Mouse (Mus musculus): ENCODE results near the gene Lrrk1. TPM values are rescaled to one million over a fixed set of nuclear protein-coding genes. Genes with fewer than 3 reads are reported as not detected.
A peak's percentile ranks its signal among the peaks of the same experiment; 100 is the strongest.

Lrrk1 gene
- polyA plus RNA-seq (2014; fragmentation: Nextera tagmentation; extraction: Ambion mirVana): 4.0 and 4.7 TPM in 2 replicates

DNA sequence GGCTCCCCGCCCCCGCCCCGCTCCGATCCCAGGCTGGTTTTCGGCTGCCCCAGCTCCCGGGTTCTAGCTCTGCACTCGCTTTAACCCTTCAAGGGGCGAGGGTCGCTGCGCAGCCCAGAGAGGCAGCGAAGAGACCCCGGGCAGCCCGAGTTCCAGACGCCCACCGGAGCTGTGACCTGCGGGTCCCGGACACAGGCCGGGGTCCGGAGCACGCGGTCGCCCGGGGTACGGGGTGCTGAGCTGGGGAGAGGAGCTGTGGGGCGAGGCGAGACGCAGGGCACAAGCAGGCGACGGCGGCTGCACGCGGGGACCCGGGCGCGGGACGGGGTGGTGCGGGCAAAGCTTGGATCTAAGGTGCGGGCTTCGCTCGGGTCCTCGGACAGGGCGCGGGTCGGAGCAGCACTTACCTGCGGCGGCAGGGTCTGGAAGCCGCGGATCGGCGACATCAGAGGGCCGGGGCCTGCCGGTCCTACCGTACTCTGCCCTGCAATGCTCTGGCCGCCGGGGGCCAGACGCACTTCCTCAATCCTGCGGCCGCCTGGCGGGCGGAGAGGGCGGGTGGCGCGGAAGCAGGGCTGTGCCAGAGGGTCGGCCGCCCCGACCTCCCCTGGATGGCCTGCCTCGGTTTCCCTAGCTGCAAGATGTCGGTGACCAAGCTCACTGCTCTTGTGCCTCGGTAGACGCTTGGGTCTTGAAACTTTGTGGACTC, at the start of gene Lrrk1:
Gene Lrrk1 (minus strand): TSS at position 538 of the 709 bp plus-strand sequence.
- Histone ChIP-seq H3K9me3 (ENCODE audit: control insufficient read depth, low read length) (no peaks in the 10 kb centered on the region), H3K4me1 (replicated peaks; ENCODE audit: control insufficient read depth, insufficient read depth, low read length) (peaks cover 3% of the 10 kb centered on the region), H3K4me2 (replicated peaks) (peak within 1 kb of the TSS; percentile 94), H3K4me3 (replicated peaks; ENCODE audit: low read length) (peak within 1 kb of the TSS; percentile 54), H3K27me3 (ENCODE audit: control insufficient read depth, insufficient read depth, low read length) (peaks cover 15% of the 10 kb centered on the region), H3K9ac (peak within 1 kb of the TSS; percentile 59), H3K27ac (no peak within 1 kb of the TSS), H3K36me3 (replicated peaks; ENCODE audit: control insufficient read depth, insufficient read depth) (no peaks in the 10 kb centered on the region)
- no peak for DNase-seq (ENCODE audit: low spot score)
- WGBS: under 1% methylated on average over 68 of the region's 70 CpGs
- ATAC-seq (ENCODE audit: low FRiP score): peak; percentile 72

DNA sequence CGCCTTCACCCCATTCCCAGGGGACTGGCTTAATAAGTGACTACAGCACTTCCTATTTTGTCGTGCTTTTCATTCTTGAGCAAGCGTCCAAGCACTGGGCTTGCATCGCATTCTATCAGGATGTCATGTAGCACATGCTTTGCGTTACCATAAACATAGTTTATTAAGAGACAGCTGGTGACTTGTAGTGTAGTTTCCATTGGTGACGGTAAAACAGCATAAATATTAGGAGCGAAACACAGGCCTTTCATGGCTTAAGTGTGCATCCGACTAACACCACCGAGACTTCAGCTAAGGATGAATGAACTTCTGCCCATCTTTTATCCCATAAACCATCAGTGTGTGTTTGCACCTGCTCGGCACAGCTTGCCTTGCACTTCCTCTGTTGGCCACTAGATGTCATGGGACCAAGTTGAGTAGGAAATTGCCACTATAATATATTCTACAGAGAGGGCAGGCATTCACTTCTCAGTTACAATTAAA, 46.3 kb upstream of the Lrrk1 start:
- DNase-seq (ENCODE audit: low spot score) (peak; percentile 83), ATAC-seq (ENCODE audit: low FRiP score) (peak; percentile 31; the same call in 1 of the 2 replicates)
- H3K4me3 ChIP-seq (replicated peaks; ENCODE audit: low read length): no peak overlapping the region
- H3K36me3 ChIP-seq (replicated peaks; ENCODE audit: control insufficient read depth, insufficient read depth): no peaks in the 10 kb centered on the region
- no peak overlapping the region for H3K27ac ChIP-seq
- H3K27me3 ChIP-seq (ENCODE audit: control insufficient read depth, insufficient read depth, low read length): peaks cover 8% of the 10 kb centered on the region
- no peak overlapping the region for H3K9ac ChIP-seq
- H3K4me2 ChIP-seq (replicated peaks): no peak overlapping the region
- 46% methylated on average over 10 of the region's 10 CpGs for WGBS
- no peaks in the 10 kb centered on the region for H3K9me3 ChIP-seq (ENCODE audit: control insufficient read depth, low read length)
- no peaks in the 10 kb centered on the region for H3K4me1 ChIP-seq (replicated peaks; ENCODE audit: control insufficient read depth, insufficient read depth, low read length)

DNA sequence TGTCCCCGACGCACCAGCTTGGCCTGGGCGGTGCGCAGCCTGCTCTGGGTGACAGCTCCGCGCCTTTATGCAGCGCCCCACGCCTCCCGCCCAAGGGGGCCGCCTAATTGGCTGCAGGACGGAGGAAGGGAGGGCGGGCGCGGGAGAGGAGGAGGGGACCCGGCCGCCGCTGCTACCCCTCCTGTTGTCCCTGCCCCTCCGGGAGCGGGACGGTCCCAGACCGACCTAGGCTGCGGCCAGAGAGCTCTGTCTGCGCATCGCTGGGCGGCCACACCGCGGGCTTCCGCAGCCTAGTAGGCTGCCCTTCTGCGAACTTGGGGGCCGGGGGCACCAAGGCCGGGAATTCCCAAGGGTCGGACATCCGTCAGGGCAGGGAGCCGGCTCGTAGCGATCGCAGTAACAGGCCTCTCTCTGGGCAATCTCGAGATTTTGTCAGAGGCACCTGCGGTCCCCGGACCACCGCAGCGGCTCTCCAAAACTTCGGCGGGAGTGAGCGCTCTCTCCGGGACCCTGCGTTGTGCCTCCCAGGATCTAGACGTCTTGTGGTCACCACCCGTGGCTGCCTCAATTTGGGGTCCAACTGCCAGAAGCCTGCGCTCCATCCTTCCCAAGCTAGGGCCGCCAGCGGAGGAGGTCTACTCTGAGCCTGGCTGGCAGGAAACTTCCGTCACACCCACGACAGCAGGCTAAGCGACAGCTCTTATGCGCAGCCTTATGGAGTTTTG, 39.4 kb upstream of the Lrrk1 start, which contains the start of gene Aldh1a3:
Gene Aldh1a3 (minus strand): TSS at position 81 of the 725 bp plus-strand sequence.
- peak within 1 kb of the TSS; percentile 49 for H3K9ac ChIP-seq
- under 1% methylated on average over 50 of the region's 56 CpGs for WGBS
- no peaks in the 10 kb centered on the region for H3K9me3 ChIP-seq (ENCODE audit: control insufficient read depth, low read length)
- H3K4me2 ChIP-seq (replicated peaks): peak within 1 kb of the TSS; percentile 94
- no peaks in the 10 kb centered on the region for H3K36me3 ChIP-seq (replicated peaks; ENCODE audit: control insufficient read depth, insufficient read depth)
- H3K4me3 ChIP-seq (replicated peaks; ENCODE audit: low read length): peak within 1 kb of the TSS; percentile 41
- peak; percentile 40 for ATAC-seq (ENCODE audit: low FRiP score)
- H3K4me1 ChIP-seq (replicated peaks; ENCODE audit: control insufficient read depth, insufficient read depth, low read length): peaks cover 14% of the 10 kb centered on the region; the same call in 1 of the 2 replicates
- no peak within 1 kb of the TSS for H3K27ac ChIP-seq
- no peak for DNase-seq (ENCODE audit: low spot score)
- peaks cover 64% of the 10 kb centered on the region for H3K27me3 ChIP-seq (ENCODE audit: control insufficient read depth, insufficient read depth, low read length)

DNA sequence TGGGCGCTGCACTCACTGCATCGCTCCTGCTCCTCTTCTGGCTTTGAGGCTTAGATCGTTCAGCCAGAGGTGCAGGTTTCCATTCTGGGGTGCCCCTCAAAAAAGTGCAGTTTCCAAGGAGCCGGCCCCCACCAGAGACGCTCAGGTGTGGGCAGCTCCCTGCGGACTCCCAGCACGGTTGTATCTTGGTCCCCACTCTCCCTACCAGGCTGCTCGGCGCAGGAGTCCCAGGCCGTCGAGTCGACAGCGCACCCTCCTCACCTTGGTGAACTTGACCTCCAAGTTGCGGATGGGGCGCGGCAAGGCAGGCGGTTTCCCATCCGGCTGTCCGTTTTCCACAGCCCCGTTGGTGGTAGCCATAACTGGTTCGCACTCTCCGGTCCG, 38.9 kb upstream of the Lrrk1 start:
- peaks cover 64% of the 10 kb centered on the region for H3K27me3 ChIP-seq (ENCODE audit: control insufficient read depth, insufficient read depth, low read length)
- WGBS: under 1% methylated on average over 23 of the region's 23 CpGs

DNA sequence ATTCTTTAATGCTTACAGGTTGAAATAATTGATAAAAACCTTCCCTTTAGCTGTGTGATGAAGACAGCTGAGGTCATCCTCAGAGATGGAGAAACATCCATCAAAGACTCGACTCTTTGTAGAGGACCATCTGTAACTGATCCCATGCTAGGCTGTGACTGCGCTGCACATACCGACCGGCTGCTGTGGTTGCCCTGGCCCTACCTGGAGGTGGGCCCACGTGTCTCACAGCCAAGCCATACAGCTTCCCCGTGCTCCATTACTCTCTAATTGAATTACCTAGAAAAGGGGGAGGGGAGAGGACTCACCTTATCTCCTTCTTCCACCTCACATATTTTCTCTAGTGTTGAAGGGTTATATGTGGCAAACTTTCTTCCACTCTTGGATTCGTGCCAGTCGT, 33.8 kb upstream of the Lrrk1 start:
- Histone ChIP-seq H3K27me3 (ENCODE audit: control insufficient read depth, insufficient read depth, low read length) (peaks cover 30% of the 10 kb centered on the region), H3K36me3 (replicated peaks; ENCODE audit: control insufficient read depth, insufficient read depth) (no peaks in the 10 kb centered on the region), H3K9ac (no peak overlapping the region), H3K9me3 (ENCODE audit: control insufficient read depth, low read length) (no peaks in the 10 kb centered on the region), H3K4me3 (replicated peaks; ENCODE audit: low read length) (no peak overlapping the region), H3K27ac (no peak overlapping the region), H3K4me2 (replicated peaks) (no peak overlapping the region), H3K4me1 (replicated peaks; ENCODE audit: control insufficient read depth, insufficient read depth, low read length) (no peaks in the 10 kb centered on the region; the same call in 1 of the 2 replicates)
- WGBS: 78% methylated on average over 8 of the region's 8 CpGs
- ATAC-seq (ENCODE audit: low FRiP score) (no peak), DNase-seq (ENCODE audit: low spot score) (no peak)

More for the DNA sequence above, 38.9 kb upstream of the Lrrk1 start:
- Histone ChIP-seq H3K4me3 (replicated peaks; ENCODE audit: low read length) (peak overlapping the region; percentile 41), H3K4me1 (replicated peaks; ENCODE audit: control insufficient read depth, insufficient read depth, low read length) (peaks cover 14% of the 10 kb centered on the region; the same call in 1 of the 2 replicates), H3K36me3 (replicated peaks; ENCODE audit: control insufficient read depth, insufficient read depth) (no peaks in the 10 kb centered on the region), H3K9ac (peak overlapping the region; percentile 49; the same call in 1 of the 2 replicates), H3K9me3 (ENCODE audit: control insufficient read depth, low read length) (no peaks in the 10 kb centered on the region), H3K4me2 (replicated peaks) (peak overlapping the region; percentile 94), H3K27ac (no peak overlapping the region)
- DNase-seq (ENCODE audit: low spot score) (no peak), ATAC-seq (ENCODE audit: low FRiP score) (peak; percentile 40; the same call in 1 of the 2 replicates)

DNA sequence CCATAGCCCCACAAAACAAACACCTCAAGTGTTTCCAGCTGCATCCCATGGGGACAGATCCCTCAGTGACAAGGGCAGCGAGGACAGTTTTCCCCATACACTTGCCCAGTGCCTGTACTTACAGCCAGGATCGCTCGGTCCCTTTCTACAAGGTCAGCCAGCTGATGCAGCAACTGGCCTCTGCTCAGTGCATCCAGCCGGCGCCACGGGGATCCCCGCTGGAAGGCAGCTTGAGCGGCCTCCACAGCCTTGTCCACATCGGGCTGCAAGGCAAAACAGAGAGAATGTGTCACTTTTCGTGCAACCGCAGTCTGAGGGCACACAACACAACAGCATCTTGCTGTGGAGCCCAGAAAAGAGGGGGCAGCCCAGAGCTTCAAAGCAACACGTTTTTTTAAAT, 30.8 kb upstream of the Lrrk1 start:
- H3K36me3 ChIP-seq (replicated peaks; ENCODE audit: control insufficient read depth, insufficient read depth): no peaks in the 10 kb centered on the region
- WGBS: 48% methylated on average over 12 of the region's 12 CpGs
- H3K4me1 ChIP-seq (replicated peaks; ENCODE audit: control insufficient read depth, insufficient read depth, low read length): no peaks in the 10 kb centered on the region
- no peak overlapping the region for H3K9ac ChIP-seq
- peaks cover 4% of the 10 kb centered on the region; the same call in 1 of the 2 replicates for H3K27me3 ChIP-seq (ENCODE audit: control insufficient read depth, insufficient read depth, low read length)
- no peak overlapping the region for H3K4me3 ChIP-seq (replicated peaks; ENCODE audit: low read length)
- H3K4me2 ChIP-seq (replicated peaks): no peak overlapping the region
- no peak for ATAC-seq (ENCODE audit: low FRiP score)
- H3K9me3 ChIP-seq (ENCODE audit: control insufficient read depth, low read length): no peaks in the 10 kb centered on the region
- no peak for DNase-seq (ENCODE audit: low spot score)
- H3K27ac ChIP-seq: no peak overlapping the region

DNA sequence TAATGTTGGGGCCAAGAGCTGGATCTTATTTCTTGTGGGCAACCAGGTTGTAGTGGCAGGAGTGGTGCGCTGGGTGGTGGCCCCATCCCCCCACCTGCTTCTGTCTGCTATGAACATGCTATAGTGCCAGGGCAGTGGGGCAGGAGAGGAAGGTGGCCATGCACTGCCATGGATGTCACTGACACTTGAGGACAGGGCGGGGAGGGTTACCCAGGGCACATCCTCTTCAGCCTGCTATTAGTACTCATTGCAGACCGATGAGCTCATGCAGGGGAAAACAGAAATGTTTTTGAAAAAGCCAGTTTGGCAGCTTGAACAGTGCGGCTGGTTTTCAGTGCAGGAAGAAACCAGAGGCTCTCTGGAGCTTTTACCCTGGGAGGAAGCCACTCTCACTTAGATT, 28.7 kb upstream of the Lrrk1 start:
- Histone ChIP-seq H3K27me3 (ENCODE audit: control insufficient read depth, insufficient read depth, low read length) (no peaks in the 10 kb centered on the region), H3K4me3 (replicated peaks; ENCODE audit: low read length) (no peak overlapping the region), H3K4me2 (replicated peaks) (no peak overlapping the region), H3K9ac (no peak overlapping the region), H3K36me3 (replicated peaks; ENCODE audit: control insufficient read depth, insufficient read depth) (no peaks in the 10 kb centered on the region), H3K27ac (no peak overlapping the region), H3K4me1 (replicated peaks; ENCODE audit: control insufficient read depth, insufficient read depth, low read length) (0 out of 2 replicates have a peak, but pooled peaks cover 3% of the 10 kb centered on the region), H3K9me3 (ENCODE audit: control insufficient read depth, low read length) (no peaks in the 10 kb centered on the region)
- ATAC-seq (ENCODE audit: low FRiP score): no peak
- no peak for DNase-seq (ENCODE audit: low spot score)
- 80% methylated on average over 4 of the region's 4 CpGs for WGBS

DNA sequence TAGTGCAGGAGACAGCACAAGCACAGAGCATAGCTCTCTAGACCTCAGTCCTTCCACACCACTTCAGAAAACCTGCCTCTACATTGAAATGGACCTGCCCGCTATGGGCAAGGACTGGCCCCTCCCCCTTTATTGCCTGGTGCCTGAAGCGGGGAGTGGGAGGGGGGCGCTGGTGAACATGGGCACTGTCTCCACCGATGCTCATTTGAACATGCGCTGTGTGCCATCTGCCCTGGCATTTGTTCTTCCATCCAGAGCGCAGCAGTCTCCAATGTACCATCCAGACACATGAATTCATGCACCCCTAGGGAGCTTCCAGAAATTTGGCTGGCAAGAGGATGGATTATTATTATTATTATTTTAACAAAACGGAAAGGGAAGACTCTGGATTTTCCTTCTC, 24.9 kb upstream of the Lrrk1 start:
- DNase-seq (ENCODE audit: low spot score) (no peak), ATAC-seq (ENCODE audit: low FRiP score) (peak; percentile 70)
- Histone ChIP-seq H3K4me1 (replicated peaks; ENCODE audit: control insufficient read depth, insufficient read depth, low read length) (0 out of 2 replicates have a peak, but pooled peaks cover 3% of the 10 kb centered on the region), H3K4me2 (replicated peaks) (no peak overlapping the region), H3K9ac (no peak overlapping the region), H3K36me3 (replicated peaks; ENCODE audit: control insufficient read depth, insufficient read depth) (no peaks in the 10 kb centered on the region), H3K4me3 (replicated peaks; ENCODE audit: low read length) (no peak overlapping the region), H3K9me3 (ENCODE audit: control insufficient read depth, low read length) (no peaks in the 10 kb centered on the region), H3K27me3 (ENCODE audit: control insufficient read depth, insufficient read depth, low read length) (no peaks in the 10 kb centered on the region), H3K27ac (no peak overlapping the region)
- 65% methylated on average over 7 of the region's 7 CpGs for WGBS

DNA sequence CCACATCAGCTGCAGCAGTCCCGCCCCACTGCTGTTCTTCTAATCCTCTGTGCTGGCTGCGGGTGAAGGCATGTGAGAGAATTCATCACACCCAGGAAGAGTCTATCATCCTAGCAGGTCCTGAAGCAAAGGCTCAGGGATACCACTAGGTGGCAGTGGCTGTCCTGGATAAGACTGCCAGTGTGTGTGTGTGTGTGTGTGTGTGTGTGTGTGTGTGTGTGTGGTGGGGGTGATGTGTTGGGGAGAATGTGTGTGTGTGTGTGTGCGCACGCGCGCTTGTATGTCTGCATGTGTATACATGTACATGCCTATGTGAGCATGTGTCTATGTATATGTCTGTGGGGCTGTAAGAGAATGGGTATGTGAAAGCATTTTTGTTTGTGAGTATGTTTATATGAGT, 21.3 kb upstream of the Lrrk1 start:
- 71% methylated on average over 6 of the region's 6 CpGs for WGBS
- no peak overlapping the region for H3K9ac ChIP-seq
- ATAC-seq (ENCODE audit: low FRiP score): no peak
- H3K4me3 ChIP-seq (replicated peaks; ENCODE audit: low read length): no peak overlapping the region
- no peaks in the 10 kb centered on the region for H3K27me3 ChIP-seq (ENCODE audit: control insufficient read depth, insufficient read depth, low read length)
- DNase-seq (ENCODE audit: low spot score): no peak
- H3K36me3 ChIP-seq (replicated peaks; ENCODE audit: control insufficient read depth, insufficient read depth): no peaks in the 10 kb centered on the region
- H3K4me2 ChIP-seq (replicated peaks): no peak overlapping the region
- H3K9me3 ChIP-seq (ENCODE audit: control insufficient read depth, low read length): no peaks in the 10 kb centered on the region
- no peak overlapping the region for H3K27ac ChIP-seq
- 0 out of 2 replicates have a peak, but pooled peaks cover 3% of the 10 kb centered on the region for H3K4me1 ChIP-seq (replicated peaks; ENCODE audit: control insufficient read depth, insufficient read depth, low read length)
